In the genomic region with DNA sequence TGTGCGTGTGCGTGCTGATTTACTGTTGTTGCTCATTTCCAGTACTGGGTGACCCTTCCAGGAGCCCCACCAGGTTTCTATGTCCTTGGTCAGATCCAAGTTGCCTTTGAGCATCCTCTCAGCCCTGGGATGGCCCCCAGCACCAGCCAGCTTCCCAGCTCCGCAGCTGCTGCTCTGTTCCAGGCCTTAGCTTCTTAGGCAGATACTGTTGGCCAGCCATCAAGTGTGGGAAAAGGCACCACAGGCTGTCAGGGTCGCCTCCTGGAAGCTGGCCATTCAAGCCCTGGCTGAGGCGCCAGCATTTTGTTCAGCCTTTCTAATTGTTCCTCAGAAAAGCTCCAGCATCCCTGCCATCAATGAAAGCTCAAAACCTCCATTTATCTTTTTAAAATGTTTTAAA, we compare ENCODE assay signal across 30 mouse cellular contexts. TPM values are rescaled to one million over a fixed set of nuclear protein-coding genes. Genes with fewer than 3 reads are reported as not detected.
DNase-seq lines count a peak whose midpoint lies in the region; ATAC-seq lines count a peak whose summit lies in the region.
"Had no signal": no experiment of that assay in that cellular context is flagged by ENCODE, and none has a peak within 500 bp of the region (broad histone marks: within the 10 kb centered on the region; RNA-seq: fewer than 3 reads in every experiment).

No protein-coding gene starts in this region.

- no peaks in the 10 kb centered on the region for H3K36me3 ChIP-seq in forebrain, embryonic 15.5 days
- H3K36me3 ChIP-seq in forebrain, embryonic 12.5 days (replicated peaks): no peaks in the 10 kb centered on the region
- H3K36me3 ChIP-seq in hindbrain, embryonic 16.5 days (ENCODE audit: control insufficient read depth, insufficient read depth, low read length): no peaks in the 10 kb centered on the region
- H3K36me3 ChIP-seq in hindbrain, embryonic 12.5 days: no peaks in the 10 kb centered on the region
- H3K36me3 ChIP-seq in midbrain, embryonic 14.5 days (ENCODE audit: control insufficient read depth, insufficient read depth, low read length): no peaks in the 10 kb centered on the region
- H3K36me3 ChIP-seq in midbrain, embryonic 13.5 days: no peaks in the 10 kb centered on the region
- H3K36me3 ChIP-seq: embryonic facial prominence, embryonic 12.5 days; heart, embryonic 13.5 days; intestine, embryonic 15.5 days; limb, embryonic 13.5 days; lung, embryonic 15.5 days had no signal

- peaks cover 14% of the 10 kb centered on the region for H3K4me1 ChIP-seq in forebrain, embryonic 15.5 days
- peaks cover 9% of the 10 kb centered on the region; the same call in 1 of the 2 replicates for H3K4me1 ChIP-seq in forebrain, embryonic 12.5 days
- H3K4me1 ChIP-seq in hindbrain, embryonic 16.5 days (ENCODE audit: control insufficient read depth, insufficient read depth, low read depth, low read length): peaks cover 2% of the 10 kb centered on the region; the same call in 1 of the 2 replicates
- H3K4me1 ChIP-seq in hindbrain, embryonic 12.5 days: peaks cover 5% of the 10 kb centered on the region; the same call in 1 of the 2 replicates
- H3K4me1 ChIP-seq in midbrain, embryonic 14.5 days (ENCODE audit: control insufficient read depth, insufficient read depth, low read length): no peaks in the 10 kb centered on the region
- H3K4me1 ChIP-seq in midbrain, embryonic 13.5 days (replicated peaks): peaks cover 12% of the 10 kb centered on the region; the same call in 1 of the 2 replicates
- H3K4me1 ChIP-seq: embryonic facial prominence, embryonic 12.5 days; heart, embryonic 13.5 days; intestine, embryonic 15.5 days; limb, embryonic 13.5 days; lung, embryonic 15.5 days had no signal

- intact Hi-C loops in gastrocnemius, postnatal 36 days (cut with DNase I): no loop called here

- peak; percentile 49 for DNase-seq in midbrain, embryonic 14.5 days
- DNase-seq in brain, adult 2 months (ENCODE audit: low read depth, low spot score): peak; percentile 21
- DNase-seq in gastrocnemius, postnatal 36 days: no peak
- DNase-seq: adrenal gland, postnatal 14 days; cerebellum, adult 18-20 months; embryo, embryonic 11 days; heart, postnatal 10 days had no signal

- no peak overlapping the region for H3K9ac ChIP-seq in forebrain, embryonic 15.5 days (replicated peaks)
- no peak overlapping the region for H3K9ac ChIP-seq in forebrain, embryonic 12.5 days
- no peak overlapping the region for H3K9ac ChIP-seq in hindbrain, embryonic 16.5 days (ENCODE audit: low read depth, low read length)
- no peak overlapping the region for H3K9ac ChIP-seq in hindbrain, embryonic 12.5 days
- no peak overlapping the region for H3K9ac ChIP-seq in midbrain, embryonic 14.5 days (replicated peaks; ENCODE audit: low read length)
- no peak overlapping the region for H3K9ac ChIP-seq in midbrain, embryonic 13.5 days (replicated peaks)
- H3K9ac ChIP-seq: embryonic facial prominence, embryonic 12.5 days; heart, embryonic 13.5 days; intestine, embryonic 15.5 days; limb, embryonic 13.5 days; lung, embryonic 15.5 days had no signal

- ATAC-seq in forebrain, embryonic 15.5 days (replicated peaks): peak; percentile 35; the same call in 1 of the 2 replicates
- ATAC-seq in forebrain, embryonic 12.5 days (ENCODE audit: low FRiP score): no peak
- ATAC-seq in hindbrain, embryonic 16.5 days: peak; percentile 84
- no peak for ATAC-seq in hindbrain, embryonic 12.5 days (ENCODE audit: low FRiP score)
- ATAC-seq in midbrain, embryonic 14.5 days (ENCODE audit: low FRiP score, low TSS enrichment): no peak
- ATAC-seq in midbrain, embryonic 13.5 days: no peak; the same call in 1 of the 2 replicates
- ATAC-seq: CD4-positive, CD25-positive, alpha-beta regulatory T cell, adult 4 months; intestine, embryonic 15.5 days had no signal

- H3K4me2 ChIP-seq in forebrain, embryonic 15.5 days (replicated peaks): no peak overlapping the region
- no peak overlapping the region for H3K4me2 ChIP-seq in forebrain, embryonic 12.5 days
- H3K4me2 ChIP-seq in hindbrain, embryonic 16.5 days (ENCODE audit: low read length): no peak overlapping the region
- no peak overlapping the region for H3K4me2 ChIP-seq in hindbrain, embryonic 12.5 days (replicated peaks)
- H3K4me2 ChIP-seq in midbrain, embryonic 14.5 days (ENCODE audit: low read length): no peak overlapping the region
- H3K4me2 ChIP-seq in midbrain, embryonic 13.5 days (replicated peaks): no peak overlapping the region
- H3K4me2 ChIP-seq: embryonic facial prominence, embryonic 12.5 days; heart, embryonic 13.5 days; intestine, embryonic 15.5 days; limb, embryonic 13.5 days; liver, embryonic 11.5 days; lung, embryonic 15.5 days; midbrain, embryonic 11.5 days had no signal

- no peaks in the 10 kb centered on the region for H3K27me3 ChIP-seq in forebrain, embryonic 15.5 days
- no peaks in the 10 kb centered on the region for H3K27me3 ChIP-seq in forebrain, embryonic 12.5 days
- H3K27me3 ChIP-seq in hindbrain, embryonic 16.5 days (replicated peaks; ENCODE audit: control insufficient read depth, insufficient read depth, low read length): no peaks in the 10 kb centered on the region
- H3K27me3 ChIP-seq in hindbrain, embryonic 12.5 days: 0 out of 2 replicates have a peak, but pooled peaks cover under 1% of the 10 kb centered on the region
- H3K27me3 ChIP-seq in midbrain, embryonic 14.5 days (ENCODE audit: control insufficient read depth, insufficient read depth, low read length): no peaks in the 10 kb centered on the region
- H3K27me3 ChIP-seq in midbrain, embryonic 13.5 days: 0 out of 2 replicates have a peak, but pooled peaks cover 3% of the 10 kb centered on the region
- H3K27me3 ChIP-seq: embryonic facial prominence, embryonic 12.5 days; intestine, embryonic 15.5 days; lung, embryonic 15.5 days had no signal

- no peaks in the 10 kb centered on the region for H3K9me3 ChIP-seq in forebrain, embryonic 15.5 days
- H3K9me3 ChIP-seq in forebrain, embryonic 12.5 days: no peaks in the 10 kb centered on the region
- H3K9me3 ChIP-seq in hindbrain, embryonic 16.5 days (ENCODE audit: control insufficient read depth, low read length): no peaks in the 10 kb centered on the region
- H3K9me3 ChIP-seq in hindbrain, embryonic 12.5 days (replicated peaks): no peaks in the 10 kb centered on the region
- no peaks in the 10 kb centered on the region for H3K9me3 ChIP-seq in midbrain, embryonic 14.5 days (ENCODE audit: control insufficient read depth, low read length)
- no peaks in the 10 kb centered on the region for H3K9me3 ChIP-seq in midbrain, embryonic 13.5 days
- H3K9me3 ChIP-seq: embryonic facial prominence, embryonic 12.5 days; heart, embryonic 13.5 days; intestine, embryonic 15.5 days; lung, embryonic 15.5 days had no signal

- 54% methylated on average over 5 of the region's 5 CpGs for WGBS in forebrain, embryonic 15.5 days
- 68% methylated on average over 5 of the region's 5 CpGs for WGBS in forebrain, embryonic 12.5 days
- WGBS in hindbrain, embryonic 16.5 days: 33% methylated on average over 3 of the region's 5 CpGs
- 67% methylated on average over 5 of the region's 5 CpGs for WGBS in hindbrain, embryonic 12.5 days
- 60% methylated on average over 5 of the region's 5 CpGs for WGBS in midbrain, embryonic 14.5 days
- WGBS in midbrain, embryonic 13.5 days: 70% methylated on average over 5 of the region's 5 CpGs

- no peak overlapping the region for H3K27ac ChIP-seq in forebrain, embryonic 15.5 days (replicated peaks)
- no peak overlapping the region for H3K27ac ChIP-seq in forebrain, embryonic 12.5 days
- no peak overlapping the region for H3K27ac ChIP-seq in hindbrain, embryonic 16.5 days (ENCODE audit: low read depth, low read length)
- no peak overlapping the region for H3K27ac ChIP-seq in hindbrain, embryonic 12.5 days
- H3K27ac ChIP-seq in midbrain, embryonic 14.5 days (replicated peaks; ENCODE audit: low read depth, low read length): no peak overlapping the region
- no peak overlapping the region; the same call in 1 of the 2 replicates for H3K27ac ChIP-seq in midbrain, embryonic 13.5 days
- H3K27ac ChIP-seq: embryonic facial prominence, embryonic 12.5 days; heart, embryonic 13.5 days; intestine, embryonic 15.5 days; layer of hippocampus, adult 2 months; left cerebral cortex, adult 2 months; limb, embryonic 13.5 days; lung, embryonic 15.5 days had no signal

- H3K4me3 ChIP-seq in forebrain, embryonic 15.5 days: no peak overlapping the region
- H3K4me3 ChIP-seq in forebrain, embryonic 12.5 days (replicated peaks): no peak overlapping the region
- H3K4me3 ChIP-seq in hindbrain, embryonic 16.5 days (ENCODE audit: low read length): no peak overlapping the region
- no peak overlapping the region for H3K4me3 ChIP-seq in hindbrain, embryonic 12.5 days
- H3K4me3 ChIP-seq in midbrain, embryonic 14.5 days (replicated peaks; ENCODE audit: low read depth, low read length): no peak overlapping the region
- no peak overlapping the region for H3K4me3 ChIP-seq in midbrain, embryonic 13.5 days (replicated peaks)
- H3K4me3 ChIP-seq: embryonic facial prominence, embryonic 12.5 days; heart, embryonic 13.5 days; intestine, embryonic 15.5 days; layer of hippocampus, adult 2 months; left cerebral cortex, adult 2 months; limb, embryonic 13.5 days; lung, embryonic 15.5 days had no signal

RNA-seq across cellular contexts. Expression of gene Chrnb4, which starts 8.6 kb away (rescaled TPM):
- polyA plus RNA-seq in forebrain, embryonic 15.5 days (2015; fragmentation: Nextera tagmentation; extraction: Ambion mirVana): 0.23 and 0.51 TPM in 2 replicates
- 1.2 TPM in 2 replicates for polyA plus RNA-seq in forebrain, embryonic 12.5 days (2016; fragmentation: Nextera tagmentation; extraction: Ambion mirVana)
- polyA plus RNA-seq in hindbrain, embryonic 16.5 days (2015; fragmentation: Nextera tagmentation; extraction: Ambion mirVana): 1.5 and 1.6 TPM in 2 replicates
- polyA plus RNA-seq in hindbrain, embryonic 12.5 days (2016; fragmentation: Nextera tagmentation; extraction: Ambion mirVana): 1.5 and 2.0 TPM in 2 replicates
- polyA plus RNA-seq in midbrain, embryonic 14.5 days (2014; fragmentation: Nextera tagmentation; extraction: Ambion mirVana): 1.5 and 1.9 TPM in 2 replicates
- 0.89 and 0.99 TPM in 2 replicates for polyA plus RNA-seq in midbrain, embryonic 13.5 days (2015; fragmentation: Nextera tagmentation; extraction: Ambion mirVana)
- under 1 TPM in 1 of 2 experiments, not detected in 1; 0.08 TPM for total RNA-seq in gastrocnemius, postnatal 36 days (2021)
- total RNA-seq: heart, postnatal 10 days; hematopoietic stem cell, adult 5-6 weeks; left cerebral cortex, adult 2 months; neutrophil, adult 5-6 weeks had no signal
- polyA plus RNA-seq: CD4-positive, CD25-positive, alpha-beta regulatory T cell, adult 4 months had no signal

RNA-seq across cellular contexts. Expression of gene Chrna3, which starts 13.6 kb away (rescaled TPM):
- 3.7 and 3.8 TPM in 2 replicates for polyA plus RNA-seq in forebrain, embryonic 15.5 days (2015; fragmentation: Nextera tagmentation; extraction: Ambion mirVana)
- polyA plus RNA-seq in forebrain, embryonic 12.5 days (2016; fragmentation: Nextera tagmentation; extraction: Ambion mirVana): 6.7 and 7.7 TPM in 2 replicates
- 18.8 and 20.2 TPM in 2 replicates for polyA plus RNA-seq in hindbrain, embryonic 16.5 days (2015; fragmentation: Nextera tagmentation; extraction: Ambion mirVana)
- polyA plus RNA-seq in hindbrain, embryonic 12.5 days (2016; fragmentation: Nextera tagmentation; extraction: Ambion mirVana): 15.0 and 17.1 TPM in 2 replicates
- polyA plus RNA-seq in midbrain, embryonic 14.5 days (2014; fragmentation: Nextera tagmentation; extraction: Ambion mirVana): 15.4 and 17.7 TPM in 2 replicates
- 10.6 and 11.5 TPM in 2 replicates for polyA plus RNA-seq in midbrain, embryonic 13.5 days (2015; fragmentation: Nextera tagmentation; extraction: Ambion mirVana)
- not detected for total RNA-seq in gastrocnemius, postnatal 36 days (2021)
- total RNA-seq: gastrocnemius, adult 8-10 months; heart, adult 8-10 months; heart, postnatal 10 days; hematopoietic stem cell, adult 5-6 weeks; megakaryocyte progenitor cell, adult 5-6 weeks; neutrophil, adult 5-6 weeks had no signal
- polyA plus RNA-seq: CD4-positive, CD25-positive, alpha-beta regulatory T cell, adult 4 months; gonadal fat pad, adult 2 months had no signal

RNA-seq across cellular contexts. Expression of gene Chrna5, which starts 59.3 kb away (rescaled TPM):
- 1.0 and 1.5 TPM in 2 replicates for polyA plus RNA-seq in forebrain, embryonic 15.5 days (2015; fragmentation: Nextera tagmentation; extraction: Ambion mirVana)
- polyA plus RNA-seq in forebrain, embryonic 12.5 days (2016; fragmentation: Nextera tagmentation; extraction: Ambion mirVana): 1.2 and 1.6 TPM in 2 replicates
- 0.86 and 3.7 TPM in 2 replicates for polyA plus RNA-seq in hindbrain, embryonic 16.5 days (2015; fragmentation: Nextera tagmentation; extraction: Ambion mirVana)
- polyA plus RNA-seq in hindbrain, embryonic 12.5 days (2016; fragmentation: Nextera tagmentation; extraction: Ambion mirVana): 6.4 and 7.8 TPM in 2 replicates
- polyA plus RNA-seq in midbrain, embryonic 14.5 days (2014; fragmentation: Nextera tagmentation; extraction: Ambion mirVana): 5.2 and 8.0 TPM in 2 replicates
- 2.9 and 4.0 TPM in 2 replicates for polyA plus RNA-seq in midbrain, embryonic 13.5 days (2015; fragmentation: Nextera tagmentation; extraction: Ambion mirVana)
- total RNA-seq in gastrocnemius, postnatal 36 days (2021): not detected
- total RNA-seq: heart, adult 8-10 months; heart, postnatal 10 days; hematopoietic stem cell, adult 5-6 weeks; megakaryocyte progenitor cell, adult 5-6 weeks; neutrophil, adult 5-6 weeks had no signal
- polyA plus RNA-seq: CD4-positive, CD25-positive, alpha-beta regulatory T cell, adult 4 months; kidney, adult 2 months; liver, embryonic 11.5 days; liver, embryonic 16.5 days had no signal

Comparison
In these comparisons a context has a peak if more than half of its experiments do, and no peak if none do; other contexts are left out.
1. ATAC-seq: peak in forebrain, embryonic 15.5 days (single experiment) and hindbrain, embryonic 16.5 days (single experiment); none in forebrain, embryonic 12.5 days (single experiment), hindbrain, embryonic 12.5 days (single experiment), midbrain, embryonic 14.5 days (single experiment) and midbrain, embryonic 13.5 days (single experiment).
2. DNase-seq: peak in midbrain, embryonic 14.5 days (single experiment) and brain, adult 2 months (single experiment); none in gastrocnemius, postnatal 36 days (0 of 2).